Mouse (Mus musculus) layer of hippocampus, postnatal 14 days (tissue): ENCODE results near the gene Fastkd2. TPM values are rescaled to one million over a fixed set of nuclear protein-coding genes. Genes with fewer than 3 reads are reported as not detected.

Experiments used
- total RNA-seq, 2 experiments: library from RNA; stranded (reverse); gene quantifications; 2 replicates each; pipeline ENCODE4 v1.2.3; 2021

Gene Fastkd2
- total RNA-seq, 2 experiments from 2014 or later = 19.1 to 24.0 TPM

Other genes starting within 250 kb of the Fastkd2 start
- not detected for gene Gm39653, start 114.6 kb upstream of the Fastkd2 start, total RNA-seq
- under 1 TPM in 1 of 2 experiments, not detected in 1; 0.21 TPM for gene Dytn, start 43.7 kb upstream of the Fastkd2 start, total RNA-seq
- under 1 TPM; 0.29 to 0.92 TPM for gene Mdh1b, start 296 bp upstream of the Fastkd2 start, total RNA-seq
- under 1 TPM in 1 of 2 experiments, not detected in 1; 0.25 TPM for gene 4933402D24Rik, start 38.7 kb downstream of the Fastkd2 start, total RNA-seq